Mouse (Mus musculus): ENCODE data around the gene Fam20b. TPM values are rescaled to one million over a fixed set of nuclear protein-coding genes. Genes with fewer than 3 reads are reported as not detected.
"Not testable (repeated sequence)": the region's sequence is repeated elsewhere in the genome, so short reads cannot be mapped to it uniquely, and the experiment has no call there.

Gene Fam20b
- total RNA-seq, 2 experiments from 2014 or later, result 45.0 to 47.7 TPM

DNA sequence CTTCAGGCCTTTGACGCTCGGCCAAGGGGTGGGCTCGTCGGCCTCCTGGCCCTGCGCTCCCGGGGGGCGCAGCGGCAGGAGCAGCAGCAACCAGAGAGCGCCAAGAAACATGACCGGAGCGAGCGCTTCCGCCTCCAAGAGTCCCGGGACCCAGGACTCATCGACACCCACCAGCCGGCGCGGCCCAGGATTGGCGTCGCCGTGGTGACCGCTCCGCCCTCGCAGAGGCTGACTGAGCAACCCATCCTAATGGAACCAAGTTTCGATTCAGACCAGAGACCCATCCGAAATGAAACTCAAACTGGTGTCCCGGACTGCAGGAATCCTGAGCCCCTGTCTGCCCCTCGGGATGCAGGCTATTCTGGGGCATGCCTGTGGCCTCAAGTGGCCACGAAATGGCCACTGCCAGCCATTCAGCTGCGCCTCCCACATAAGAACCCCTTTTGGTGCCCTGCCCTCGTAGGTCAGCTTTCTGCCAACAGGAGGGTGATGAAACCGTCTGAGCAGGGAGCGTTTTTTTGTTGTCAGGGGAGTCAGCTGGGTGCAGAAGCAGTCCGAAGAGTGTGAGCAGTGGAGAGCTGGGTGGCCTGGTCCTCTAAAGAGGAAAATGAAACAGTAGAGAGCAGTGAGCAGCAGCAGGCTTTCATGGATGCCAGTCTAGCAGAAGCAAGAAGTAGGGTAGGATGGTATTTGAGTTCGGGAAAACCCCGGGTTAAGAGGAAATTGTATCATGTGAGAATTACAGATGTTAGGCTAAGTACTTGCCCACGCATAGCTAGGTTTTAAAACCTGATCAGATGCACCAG lies 44.5 kb downstream of the Fam20b start, which contains the start of gene Tor3a:
Gene Tor3a (minus strand): TSS at position 162 of the 806 bp plus-strand sequence.
- DNase-seq, result peak; percentile 87 to 88
- intact Hi-C loops (cut with DNase I), result loop anchor here (5.0 kb wide), 1 partner anchor 257 kb away; no protein-coding TSS in a partner anchor

DNA sequence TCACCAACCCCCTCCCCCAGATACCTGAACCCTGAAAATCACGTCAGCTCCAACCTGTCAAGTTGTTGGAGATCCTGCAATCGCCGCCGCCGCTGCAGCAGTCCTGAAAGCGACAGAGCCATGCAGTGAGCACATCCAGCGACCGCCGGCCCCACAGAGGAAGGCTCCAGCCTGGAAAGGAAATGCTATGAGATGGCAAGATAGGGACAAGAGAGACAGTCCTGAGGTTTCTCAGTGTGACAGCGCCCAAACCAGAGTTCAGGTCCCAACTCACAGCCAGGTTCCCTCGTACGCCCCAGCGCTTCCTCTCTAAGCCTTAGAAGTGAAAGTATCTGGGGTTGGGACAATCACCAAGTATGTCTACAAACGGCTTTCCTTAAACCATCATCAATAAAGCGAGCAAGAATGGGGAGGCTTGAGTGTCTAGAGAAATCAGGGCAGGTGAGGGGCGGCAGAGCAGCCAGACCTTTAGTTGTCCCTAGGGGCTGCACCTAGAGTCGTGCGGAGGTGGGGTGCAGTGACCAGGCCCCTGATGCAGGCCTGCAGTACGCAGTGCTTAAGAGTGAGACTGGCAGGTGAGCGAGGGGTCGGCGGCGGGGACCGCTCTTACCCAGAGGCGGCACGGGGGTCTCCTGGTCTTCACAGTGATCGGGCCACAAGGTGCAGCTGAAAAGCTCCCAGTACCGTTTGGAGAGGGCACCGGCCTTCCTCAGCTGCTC lies 45.3 kb downstream of the Fam20b start:
- peak; percentile 58 for DNase-seq
- intact Hi-C loops (cut with DNase I), result loop anchor here (5.0 kb wide), 1 partner anchor 256 kb away; no protein-coding TSS in a partner anchor

DNA sequence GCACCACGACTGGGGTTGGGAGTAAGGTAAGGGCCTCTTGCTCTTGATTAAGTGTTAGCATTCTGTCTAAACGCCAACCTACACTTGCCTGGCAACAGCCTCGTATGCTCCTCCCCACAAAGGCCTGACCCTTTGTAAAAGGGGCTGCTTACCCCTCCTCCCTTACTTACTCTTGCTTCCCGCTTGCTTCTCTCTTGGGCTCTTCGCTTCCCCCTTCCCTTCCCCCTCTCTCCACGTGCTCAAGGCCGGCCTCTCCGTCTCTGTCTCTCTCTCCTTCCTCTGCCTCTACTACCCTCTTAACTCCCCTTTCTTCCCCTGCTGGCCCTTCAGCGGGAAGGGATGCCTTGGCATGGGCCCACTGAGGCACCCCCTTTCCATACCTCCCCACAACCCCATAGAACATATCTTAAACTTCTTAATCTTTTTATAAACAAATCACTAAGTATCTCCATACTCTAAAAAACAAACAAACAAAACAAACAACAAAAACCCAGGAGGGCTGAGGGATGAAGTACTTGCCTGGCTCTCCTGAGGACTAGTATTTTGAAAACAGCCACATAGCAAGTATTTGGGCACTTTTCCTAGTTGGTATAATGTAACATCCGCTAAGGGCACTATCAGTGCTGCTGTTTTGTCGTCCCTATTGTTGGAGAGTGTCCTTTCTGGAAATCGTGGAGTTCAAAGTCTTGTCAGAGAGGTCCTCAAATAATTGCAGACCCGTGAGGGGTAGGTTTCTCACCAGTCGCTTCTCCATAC lies 46.0 kb downstream of the Fam20b start:
- intact Hi-C loops (cut with DNase I), result loop anchor here (5.0 kb wide), 1 partner anchor 256 kb away; no protein-coding TSS in a partner anchor
- DNase-seq, result peak in 1 of 2 experiments; percentile 31

DNA sequence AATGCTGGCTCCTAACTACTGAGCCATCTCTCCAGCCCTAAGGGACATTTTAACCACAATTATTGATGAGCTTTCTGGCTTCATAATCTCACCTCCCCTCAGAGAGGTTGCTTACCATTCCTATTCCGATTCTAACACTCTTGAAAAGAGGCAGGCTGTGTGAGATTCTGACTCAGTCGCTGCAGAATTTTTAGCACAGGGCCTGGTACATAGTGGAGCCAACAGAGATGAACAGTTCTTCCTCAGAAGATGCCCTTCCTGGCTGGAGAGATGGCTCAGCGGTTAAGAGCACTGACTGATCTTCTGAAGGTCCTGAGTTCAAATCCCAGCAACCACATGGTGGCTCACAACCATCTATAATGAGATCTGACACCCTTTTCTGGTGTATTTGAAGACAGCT lies 47.0 kb downstream of the Fam20b start:
- DNase-seq, result no peak
- intact Hi-C loops (cut with DNase I), result loop anchor here (5.0 kb wide), 1 partner anchor 255 kb away; no protein-coding TSS in a partner anchor

DNA sequence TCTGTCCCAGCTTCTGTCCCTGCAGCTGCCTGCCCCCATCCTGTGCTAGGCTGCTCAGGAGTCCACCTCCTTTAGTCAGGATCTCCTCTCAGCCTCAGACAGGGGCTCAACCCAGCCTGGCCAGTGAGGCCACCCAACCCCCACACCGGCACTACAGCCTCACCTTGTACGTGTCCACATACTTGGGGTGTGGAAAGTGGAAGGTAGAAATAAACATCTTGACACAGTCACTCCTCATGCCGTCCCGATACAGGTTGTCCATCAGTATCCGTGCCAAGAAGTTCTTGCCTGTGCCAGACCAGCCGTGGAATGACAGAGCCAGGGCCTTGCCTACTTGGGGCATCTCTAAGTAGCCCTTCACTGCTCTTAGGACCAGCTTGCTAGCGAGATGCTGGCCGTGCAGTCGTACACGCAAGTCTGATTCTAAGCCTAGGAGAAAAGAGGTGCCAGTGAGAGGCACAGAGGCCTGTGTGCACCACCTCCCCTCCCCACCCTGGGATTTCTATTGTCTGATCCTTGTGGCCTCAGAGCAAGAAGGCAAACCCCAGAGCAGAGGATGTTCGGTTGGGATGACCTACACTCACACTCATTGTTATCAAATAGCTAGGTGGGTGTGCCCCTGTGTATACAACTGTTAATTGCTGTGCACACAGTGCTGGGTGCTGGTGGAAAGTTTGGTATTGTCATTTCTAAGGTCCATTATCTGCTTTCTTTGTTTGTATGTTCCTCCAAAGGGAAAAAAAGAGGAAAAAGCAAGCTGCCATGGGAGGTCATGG lies 49.5 kb downstream of the Fam20b start:
- intact Hi-C loops (cut with DNase I), result no loop called here
- no peak for DNase-seq

DNA sequence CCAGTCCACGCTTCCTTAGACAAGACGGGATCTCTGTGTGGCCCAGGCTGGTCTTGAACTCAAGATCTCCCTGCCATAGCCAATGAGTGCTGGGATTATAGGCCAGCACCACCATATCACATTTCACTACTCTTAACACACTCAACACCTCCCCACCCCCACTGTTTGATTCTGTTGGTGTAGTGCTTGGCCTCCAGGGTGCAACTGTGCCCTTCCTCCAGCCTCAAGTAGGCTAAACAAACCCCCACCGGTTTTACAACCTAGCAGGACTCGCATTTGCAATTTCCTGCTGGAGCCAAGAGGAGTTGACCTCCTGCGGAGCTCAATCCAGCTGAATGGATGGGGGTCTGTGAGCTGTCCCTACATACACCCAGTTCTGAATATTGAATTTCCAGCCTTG lies 50.3 kb downstream of the Fam20b start:
- no peak for DNase-seq
- intact Hi-C loops (cut with DNase I), result no loop called here

DNA sequence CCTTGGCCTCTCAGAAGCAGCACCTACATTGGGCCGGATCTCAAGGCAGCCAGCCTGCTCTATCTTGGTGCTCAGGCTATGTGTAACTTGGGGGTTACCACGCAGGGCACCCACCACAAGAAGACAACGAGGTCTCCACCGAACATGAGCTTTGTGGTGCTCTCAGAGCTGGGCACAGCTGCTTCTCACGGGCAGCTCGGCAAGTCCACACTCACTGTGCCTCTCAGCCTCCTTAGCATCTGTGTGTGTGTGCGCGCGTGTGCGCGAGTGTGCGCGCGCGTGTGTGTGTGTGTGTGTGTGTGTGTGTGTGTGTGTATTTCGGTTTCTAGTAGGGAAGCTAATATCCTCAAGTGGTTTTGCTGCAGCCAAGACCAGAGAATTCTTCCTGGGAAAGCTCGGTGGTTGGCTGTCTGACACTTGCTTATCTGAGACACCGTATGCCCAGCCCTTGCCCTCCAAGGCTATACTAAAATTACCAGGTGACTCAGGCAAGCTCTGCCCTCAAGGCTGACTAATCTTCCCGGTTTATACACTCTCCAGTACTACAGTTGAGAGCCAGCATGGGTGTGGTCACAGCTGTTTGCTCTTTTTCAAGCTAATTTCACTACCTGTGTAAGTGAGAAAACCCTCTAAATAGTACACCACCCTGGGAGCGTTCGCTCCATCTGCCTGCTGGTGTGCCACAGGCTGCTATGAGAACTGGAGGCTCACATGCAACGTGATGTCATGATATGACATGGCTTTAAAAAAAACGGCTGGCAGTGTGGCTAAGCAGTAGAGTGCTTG lies 51.6 kb downstream of the Fam20b start:
- DNase-seq, result peak; percentile 65 to 74

DNA sequence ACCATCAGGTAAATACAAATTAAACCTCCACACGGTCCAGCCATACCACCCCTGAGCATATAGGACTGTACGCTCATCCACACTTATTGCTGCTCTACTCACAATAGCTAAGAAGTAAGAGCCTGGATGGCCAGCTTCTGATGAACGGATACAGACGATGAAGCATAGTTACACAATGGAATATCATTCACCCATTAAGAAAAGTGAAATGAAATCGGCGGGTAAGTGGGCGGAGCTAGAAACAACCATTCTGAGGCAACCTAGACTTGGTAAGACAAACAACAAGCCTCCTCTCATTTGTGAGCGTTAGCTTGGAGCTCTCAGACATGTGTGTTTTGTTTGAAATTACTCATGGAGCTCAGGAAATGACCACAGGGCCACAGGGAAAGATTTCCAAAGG lies 53.1 kb downstream of the Fam20b start:
- intact Hi-C loops (cut with DNase I), result no loop called here
- no peak for DNase-seq

More for the DNA sequence above, 51.6 kb downstream of the Fam20b start:
- intact Hi-C loops (cut with DNase I), result no loop called here

DNA sequence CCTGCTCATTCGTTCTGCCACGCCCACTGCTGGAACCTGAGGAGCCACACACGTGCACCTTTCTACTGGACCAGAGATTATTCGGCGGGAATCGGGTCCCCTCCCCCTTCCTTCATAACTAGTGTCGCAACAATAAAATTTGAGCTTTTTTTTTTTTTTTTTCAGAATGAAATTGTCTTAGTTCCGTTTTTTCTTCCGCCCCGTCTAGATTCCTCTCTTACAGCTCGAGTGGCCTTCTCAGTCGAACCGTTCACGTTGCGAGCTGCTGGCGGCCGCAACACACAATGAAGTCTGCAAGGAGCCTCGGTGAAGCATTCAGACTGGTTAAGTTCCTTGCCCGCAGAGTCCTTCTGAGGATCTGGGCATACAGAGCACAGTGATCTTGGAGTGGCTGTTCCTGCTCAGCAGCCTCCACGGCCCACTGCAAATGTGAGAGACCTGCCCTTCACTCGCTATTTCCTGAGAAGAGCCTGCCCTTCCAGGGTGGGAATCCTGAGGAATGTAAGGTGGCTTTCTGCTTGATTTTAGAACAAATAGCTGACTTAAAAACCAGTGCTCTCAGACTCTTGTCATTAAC lies 58.1 kb downstream of the Fam20b start:
- DNase-seq; intact Hi-C loops (cut with DNase I): not testable (repeated sequence)

DNA sequence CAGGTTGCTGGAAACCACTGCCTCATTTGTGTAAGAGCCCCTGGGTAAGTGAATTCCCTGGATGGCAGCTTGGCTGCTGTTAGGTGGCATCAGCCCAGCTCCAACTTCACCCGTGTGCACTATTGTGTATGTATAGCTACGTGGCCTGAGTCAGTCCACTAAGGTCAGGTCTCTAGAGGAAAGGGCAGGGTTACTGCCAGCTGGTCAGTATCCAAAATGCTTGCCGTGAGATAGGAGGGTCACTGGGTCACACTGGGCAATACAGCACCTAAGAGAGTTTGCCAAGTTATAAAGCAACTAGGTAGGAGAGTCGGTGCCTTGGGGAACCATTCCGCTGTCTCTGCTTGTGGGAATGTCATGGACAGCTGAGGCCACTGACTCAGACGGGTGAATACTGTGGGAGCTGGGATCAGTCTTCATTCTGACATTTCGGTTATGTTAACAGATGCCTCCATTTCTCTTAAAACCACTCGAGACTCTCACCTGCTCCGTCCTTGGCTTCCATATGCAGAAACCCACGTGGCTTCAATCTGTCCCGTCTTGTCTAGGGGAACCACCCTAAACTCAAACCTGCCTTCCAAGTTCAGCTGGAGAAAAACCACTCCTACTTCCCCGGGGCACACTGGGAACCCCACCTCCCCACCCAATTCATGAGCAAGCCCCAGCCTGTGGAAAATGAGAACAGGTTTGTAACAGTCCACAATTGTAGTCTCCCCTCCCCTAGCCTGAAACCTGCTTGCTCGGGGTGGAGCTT lies 58.8 kb downstream of the Fam20b start:
- intact Hi-C loops (cut with DNase I), result no loop called here
- DNase-seq, result peak in 1 of 2 experiments; percentile 30

DNA sequence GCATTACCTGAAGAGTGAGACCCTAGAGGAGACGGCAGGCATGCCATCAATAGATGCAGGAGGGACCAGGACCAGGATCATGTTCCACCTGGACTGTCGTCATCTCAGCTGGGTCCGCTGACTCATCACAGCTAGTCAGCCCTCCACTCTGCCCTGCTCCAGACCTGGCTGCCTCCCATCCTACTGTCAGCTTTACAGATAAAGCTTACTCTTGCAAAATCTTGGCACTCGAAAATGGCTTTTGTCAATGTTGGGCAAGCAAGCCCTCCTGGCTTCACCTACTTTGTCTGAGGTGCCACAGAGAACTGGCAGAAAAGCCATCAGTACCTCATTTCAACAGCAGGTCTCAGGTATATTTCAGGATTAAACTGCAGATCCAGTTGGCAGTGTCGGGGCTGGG lies 60.2 kb downstream of the Fam20b start:
- peak; percentile 60 to 61 for DNase-seq
- intact Hi-C loops (cut with DNase I), result no loop called here

DNA sequence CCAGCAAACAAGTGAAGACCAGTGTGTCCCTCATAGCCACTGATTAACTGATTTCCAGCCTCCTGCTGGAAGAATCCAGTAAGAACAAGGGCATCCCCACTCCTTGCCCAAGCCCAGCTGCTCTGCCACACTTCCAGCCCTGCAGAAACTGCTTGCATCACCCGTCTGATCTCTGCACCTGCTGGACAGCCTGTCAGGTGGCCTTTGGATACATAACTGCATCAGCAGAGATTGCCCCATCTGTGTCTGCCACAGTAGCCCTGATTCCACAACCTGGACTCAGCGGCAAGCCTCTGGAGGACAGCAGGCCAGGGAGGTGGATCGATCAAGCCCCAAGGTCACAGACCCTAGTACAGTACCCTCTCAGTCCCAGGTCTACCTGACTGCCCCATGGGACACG lies 61.4 kb downstream of the Fam20b start:
- intact Hi-C loops (cut with DNase I), result no loop called here

DNA sequence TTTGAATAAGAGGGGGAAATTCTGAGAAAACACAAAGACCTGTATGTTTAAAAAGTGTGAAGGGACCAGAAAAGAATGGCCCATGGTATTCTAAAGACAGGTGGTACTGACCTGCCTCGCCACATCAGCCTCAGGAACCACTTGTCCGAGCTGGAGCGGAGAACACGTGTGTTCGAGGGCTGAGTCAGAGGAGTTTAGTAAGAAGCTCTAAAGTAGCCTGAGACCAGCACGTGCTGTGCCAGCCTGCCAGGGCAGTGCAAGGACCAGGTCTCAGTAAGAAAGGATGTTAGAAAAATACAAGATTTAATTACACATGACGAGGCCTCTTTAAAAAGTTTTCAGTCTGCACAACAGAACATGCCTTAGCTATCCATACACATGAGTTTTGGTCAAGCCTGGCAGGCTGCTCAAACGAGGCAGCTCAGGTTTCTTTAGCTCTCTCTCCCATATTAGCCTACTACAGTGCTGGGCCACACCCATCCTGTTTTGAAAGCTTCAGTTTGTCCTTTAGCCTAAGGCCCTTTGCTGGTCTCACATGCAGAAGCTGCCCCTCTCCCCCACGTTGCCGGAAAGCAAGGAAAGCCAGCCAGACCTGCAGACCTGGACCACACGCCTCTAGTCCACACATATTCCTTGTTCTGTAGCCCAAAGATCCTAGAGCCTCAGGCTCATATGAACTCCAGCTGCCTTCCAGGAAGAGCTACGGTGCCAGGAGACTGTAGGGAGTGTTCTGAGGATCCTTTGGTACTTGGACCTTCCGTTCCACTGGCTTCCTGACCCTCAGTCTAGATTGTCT lies 64.0 kb downstream of the Fam20b start:
- intact Hi-C loops (cut with DNase I), result no loop called here
- peak in 1 of 2 experiments; percentile 27 for DNase-seq

More for the DNA sequence above, 61.4 kb downstream of the Fam20b start:
- DNase-seq, result no peak

DNA sequence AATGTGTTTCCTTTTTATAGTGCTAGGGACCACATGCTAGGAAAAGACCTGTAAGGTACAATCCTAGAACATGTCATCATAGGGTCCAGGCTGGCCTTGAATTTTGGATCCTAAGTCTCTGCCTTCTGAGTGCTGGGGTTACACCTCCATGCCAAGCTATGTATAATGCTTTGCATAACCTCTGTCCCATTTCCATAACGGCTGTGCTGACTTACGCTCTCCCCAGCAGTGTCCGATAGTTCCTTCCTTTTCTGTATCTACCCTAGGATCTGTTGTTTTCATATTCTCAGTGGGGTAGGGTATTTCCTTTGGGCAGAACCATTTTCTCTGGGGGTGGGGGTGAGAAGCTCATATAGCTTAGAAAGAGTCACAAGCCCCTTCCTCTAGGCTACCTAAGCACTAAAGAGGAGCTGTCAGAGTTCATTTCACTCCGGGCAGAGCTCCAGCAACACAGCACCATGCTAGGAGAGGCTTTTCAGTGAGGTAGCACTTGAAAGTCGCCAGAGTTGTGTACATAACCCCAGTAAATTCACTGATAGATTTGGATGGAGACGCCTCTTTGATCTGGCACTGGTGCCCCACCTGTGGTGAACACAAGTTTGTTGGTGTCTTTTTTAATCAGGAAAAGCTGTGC lies 66.6 kb downstream of the Fam20b start:
- intact Hi-C loops (cut with DNase I), result no loop called here

DNA sequence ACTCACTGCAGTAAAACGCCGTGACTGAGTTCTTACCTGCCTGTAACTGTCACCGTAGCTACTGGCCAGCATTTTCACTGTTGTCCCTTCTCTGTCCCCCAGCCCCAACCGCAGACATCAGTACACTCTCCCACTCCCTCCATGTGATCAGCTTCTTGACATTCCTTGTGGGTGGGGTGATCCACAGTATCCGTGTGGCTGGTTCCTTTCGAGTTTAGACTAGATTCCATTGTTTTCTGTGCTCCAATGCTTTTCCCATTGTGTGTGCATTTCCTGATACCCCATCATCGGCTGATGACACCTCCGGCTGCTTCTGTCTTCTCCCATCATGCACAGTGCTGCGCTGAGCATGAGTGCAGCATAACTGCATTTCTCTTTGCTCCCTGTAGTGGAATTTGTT lies 68.3 kb downstream of the Fam20b start:
- DNase-seq, result no peak
- intact Hi-C loops (cut with DNase I), result no loop called here

More for the DNA sequence above, 66.6 kb downstream of the Fam20b start:
- peak in 1 of 2 experiments; percentile 24 for DNase-seq

DNA sequence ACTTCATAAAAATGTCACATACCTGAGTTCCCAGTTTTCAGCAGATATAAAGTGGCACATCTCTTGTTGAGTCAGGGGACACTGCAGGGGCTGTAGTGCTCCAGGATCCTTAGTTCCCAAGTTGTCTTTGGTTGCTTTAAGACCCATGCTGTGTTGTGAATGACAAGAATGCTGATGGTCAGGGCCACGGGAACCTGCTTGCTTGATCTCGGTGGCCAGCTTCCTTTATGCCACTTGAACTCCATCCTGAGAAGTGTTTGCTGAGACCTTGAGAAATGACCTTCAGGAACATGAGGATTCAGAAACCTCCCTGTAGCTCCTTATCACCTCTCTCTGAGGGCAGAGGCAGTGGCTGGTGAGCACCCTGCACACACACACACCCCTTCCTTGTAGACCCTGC lies 70.2 kb downstream of the Fam20b start:
- DNase-seq, result no peak
- intact Hi-C loops (cut with DNase I), result no loop called here

DNA sequence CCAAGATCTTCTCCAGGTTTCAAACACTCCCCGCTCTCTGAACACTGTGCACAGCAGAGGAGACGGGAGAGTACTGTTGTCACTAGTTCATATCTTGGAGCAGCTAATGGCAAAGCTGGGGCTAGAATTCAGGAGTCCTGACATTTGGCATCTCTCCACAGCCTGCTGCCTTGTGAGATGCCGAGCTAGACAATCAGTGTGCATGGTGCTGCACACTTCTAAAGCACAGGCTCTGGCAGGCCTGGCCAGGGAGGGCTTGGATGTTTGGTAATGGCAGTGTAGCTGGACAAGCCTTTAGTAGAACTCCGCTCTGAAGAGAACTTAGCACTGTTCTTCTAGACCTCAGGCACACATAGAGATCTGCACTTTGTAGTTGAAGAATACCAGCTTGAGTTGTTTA lies 72.9 kb downstream of the Fam20b start:
- no peak for DNase-seq
- intact Hi-C loops (cut with DNase I), result no loop called here
